Mouse (Mus musculus) kidney, adult 2 months (tissue): ENCODE data around the gene Rad51d. TPM values are rescaled to one million over a fixed set of nuclear protein-coding genes. Genes with fewer than 3 reads are reported as not detected.
A peak's percentile ranks its signal among the peaks of the same experiment; 100 is the strongest.

ENCODE experiments used
- DNase-seq: peaks from one replicate; pipeline ENCODE4 v3.0.0; 2021
- H3K27ac ChIP-seq: fragments of 200-500 bp; 2 replicates; pipeline ENCODE4 v1.5.1; 2012; ENCODE audit warnings: low read depth, low read length, control low read depth, inconsistent platforms; ENCODE audit not compliant: insufficient read depth
- H3K27me3 ChIP-seq: fragments of 200-500 bp; replicated peaks from 2 replicates; pipeline ENCODE4 v1.6.1; 2012; ENCODE audit warnings: mild to moderate bottlenecking, moderate library complexity, low read length, inconsistent platforms; ENCODE audit not compliant: control insufficient read depth, insufficient read depth
- H3K36me3 ChIP-seq: fragments of 200-500 bp; 2 replicates; pipeline ENCODE4 v1.6.1; 2012; ENCODE audit warnings: mild to moderate bottlenecking, moderate library complexity, low read length, inconsistent platforms; ENCODE audit not compliant: control insufficient read depth, insufficient read depth
- H3K4me1 ChIP-seq: fragments of 200-500 bp; 2 replicates; pipeline ENCODE4 v1.6.1; 2011; ENCODE audit warnings: low read length; ENCODE audit not compliant: control insufficient read depth, insufficient read depth
- H3K4me3 ChIP-seq: fragments of 200-500 bp; 2 replicates; pipeline ENCODE4 v1.5.1; 2011; ENCODE audit warnings: mild to moderate bottlenecking, low read depth, low read length, control low read depth; ENCODE audit not compliant: insufficient read depth
- CTCF ChIP-seq: fragments of 200-500 bp; conservative IDR thresholded peaks from 2 replicates; pipeline ENCODE4 v1.5.1; 2011; ENCODE audit warnings: low read depth, mild to moderate bottlenecking, control low read depth, low read length, moderate library complexity, mixed read lengths; ENCODE audit not compliant: insufficient read depth, insufficient read length
- POLR2A ChIP-seq: fragments of 200-500 bp; IDR thresholded peaks from one replicate; pipeline ENCODE4 v1.6.1; 2011; ENCODE audit warnings: low read depth, low read length, control low read depth
- WGBS: fragments of 180-500 bp; shearing (Covaris S2); methylation state at CpG from one replicate; pipeline ENCODE4 v1.1.7; 2018; 5-methylcytosine and 5-hydroxymethylcytosine counted together
- polyA plus RNA-seq: library from polyadenylated mRNA; depleted of rRNA; stranded (reverse); fragments of >200 nt; gene quantifications from 2 replicates; pipeline ENCODE4 v1.2.3, GENCODE M21; 2012

Rad51d gene
- polyA plus RNA-seq, 1 experiment, result 15.7 TPM

DNA sequence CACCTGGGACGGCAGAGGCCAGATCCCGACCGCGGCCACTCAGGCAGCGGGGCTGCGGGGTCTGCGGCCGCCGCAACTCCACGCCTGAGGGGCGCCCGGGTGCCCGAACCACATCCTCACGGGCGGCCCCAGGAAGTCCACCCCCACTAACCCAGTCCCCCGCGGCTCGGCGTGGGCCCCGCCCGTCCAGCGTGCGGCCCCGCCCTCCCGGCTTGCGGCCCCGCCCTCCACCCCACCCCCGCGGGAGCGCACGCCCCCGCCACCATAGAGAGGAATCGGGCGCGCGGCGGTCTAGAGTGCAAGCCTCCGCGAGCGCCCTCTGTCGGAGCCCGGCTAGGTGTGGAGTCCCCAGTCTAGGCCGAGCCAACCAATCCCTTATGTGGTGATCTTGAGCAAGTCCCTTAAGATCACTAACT is 19.4 kb downstream of the Rad51d start, which contains the start of gene Rffl:
Rffl (minus strand) TSS at position 180 of the 416 bp plus-strand sequence.
- peak within 1 kb of the TSS; percentile 83 for H3K4me3 ChIP-seq
- under 1% methylated on average over 43 of the region's 43 CpGs for WGBS
- DNase-seq, result peak; percentile 96
- no peak for TF ChIP-seq POLR2A
- TF ChIP-seq CTCF, result peak; percentile 77
- no peaks in the 10 kb centered on the region for H3K36me3 ChIP-seq
- H3K4me1 ChIP-seq, result peaks cover 6% of the 10 kb centered on the region; the same call in 1 of the 2 replicates
- no peaks in the 10 kb centered on the region for H3K27me3 ChIP-seq
- peak within 1 kb of the TSS; percentile 90 for H3K27ac ChIP-seq

DNA sequence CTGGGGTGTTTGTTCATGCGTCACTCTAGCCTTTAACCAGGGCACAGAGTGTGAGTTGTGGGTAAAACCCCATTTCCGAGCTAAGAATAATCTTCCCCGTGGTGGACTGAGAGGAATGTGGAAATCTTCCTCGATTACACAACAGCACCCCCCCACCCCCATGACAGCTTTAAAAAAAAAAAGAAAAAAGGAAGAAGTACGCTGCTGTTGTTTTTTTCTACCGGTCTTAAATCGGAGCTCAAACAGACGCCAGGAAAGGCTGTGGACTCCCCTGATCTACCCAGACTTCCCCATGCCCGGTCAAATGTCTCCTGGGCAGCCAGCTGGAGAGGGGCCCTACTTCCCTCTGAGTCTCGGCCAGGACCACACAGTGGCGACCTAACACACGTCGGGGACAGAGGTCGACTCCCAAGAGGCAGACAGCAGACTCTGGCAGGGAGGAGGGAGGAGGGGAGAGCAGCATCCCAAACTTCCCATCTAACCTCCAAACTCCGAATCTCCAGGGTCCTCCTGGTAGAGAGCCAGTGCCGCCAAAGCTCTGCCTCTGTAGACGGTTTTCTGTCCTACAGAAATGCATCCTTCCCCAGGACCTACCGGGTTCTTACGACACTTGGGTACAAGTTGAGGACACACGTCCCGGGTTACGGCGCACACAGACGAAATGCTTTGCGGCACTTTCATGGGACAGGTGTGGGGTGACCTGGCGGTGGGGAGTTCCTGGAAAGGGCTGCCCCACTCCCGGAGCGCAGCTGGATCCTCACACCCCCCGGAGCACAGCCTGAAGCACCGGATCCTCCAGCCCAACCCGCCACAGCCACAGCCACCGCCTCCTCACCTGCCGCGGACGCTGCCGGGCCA is 20.0 kb downstream of the Rad51d start:
- WGBS, result under 1% methylated on average over 36 of the region's 36 CpGs
- TF ChIP-seq CTCF, result 0 out of 2 replicates have a peak, but pooled peaks have one; percentile 4
- peak; percentile 38 for TF ChIP-seq POLR2A

DNA sequence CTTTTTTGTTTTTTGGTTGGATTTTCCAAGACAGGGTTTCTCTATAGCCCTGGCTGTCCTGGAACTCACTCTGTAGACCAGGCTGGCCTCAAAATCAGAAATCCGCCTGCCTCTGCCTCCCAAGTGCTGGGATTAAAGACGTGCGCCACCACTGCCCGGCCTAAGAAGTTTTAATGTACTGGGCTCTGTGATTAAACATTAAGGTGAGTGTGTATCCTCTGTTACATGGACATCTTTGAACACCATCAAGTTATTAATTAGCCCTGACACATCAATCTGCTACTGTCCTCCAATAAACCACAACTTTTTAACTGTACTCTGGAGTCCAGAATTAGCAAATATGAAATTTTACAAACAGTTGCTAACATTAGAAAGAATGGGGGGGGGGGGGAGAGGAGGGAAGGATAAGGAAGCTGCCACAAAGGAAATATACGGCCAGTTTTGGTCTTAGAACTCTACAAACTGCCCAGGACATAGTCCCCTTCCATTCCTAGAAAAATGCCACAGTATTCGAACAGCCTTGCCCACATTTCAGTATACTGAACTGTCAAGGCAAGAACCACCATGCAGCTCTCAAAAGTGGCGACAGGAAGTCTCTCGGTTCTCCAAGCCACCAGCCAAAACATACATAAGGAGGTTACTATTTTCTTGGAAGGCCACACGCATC is 20.8 kb downstream of the Rad51d start:
- Histone ChIP-seq H3K4me1 (peaks cover 6% of the 10 kb centered on the region; the same call in 1 of the 2 replicates), H3K27ac (peak overlapping the region; percentile 90), H3K4me3 (peak overlapping the region; percentile 83), H3K27me3 (no peaks in the 10 kb centered on the region), H3K36me3 (no peaks in the 10 kb centered on the region)
- no peak for TF ChIP-seq CTCF
- no peak for TF ChIP-seq POLR2A
- WGBS, result 31% methylated on average over 9 of the region's 9 CpGs
- DNase-seq, result peak; percentile 67

More for the DNA sequence above, 20.0 kb downstream of the Rad51d start:
- peak; percentile 91 for DNase-seq
- Histone ChIP-seq H3K4me1 (peaks cover 6% of the 10 kb centered on the region; the same call in 1 of the 2 replicates), H3K27me3 (no peaks in the 10 kb centered on the region), H3K36me3 (no peaks in the 10 kb centered on the region), H3K27ac (peak overlapping the region; percentile 90), H3K4me3 (peak overlapping the region; percentile 83)

DNA sequence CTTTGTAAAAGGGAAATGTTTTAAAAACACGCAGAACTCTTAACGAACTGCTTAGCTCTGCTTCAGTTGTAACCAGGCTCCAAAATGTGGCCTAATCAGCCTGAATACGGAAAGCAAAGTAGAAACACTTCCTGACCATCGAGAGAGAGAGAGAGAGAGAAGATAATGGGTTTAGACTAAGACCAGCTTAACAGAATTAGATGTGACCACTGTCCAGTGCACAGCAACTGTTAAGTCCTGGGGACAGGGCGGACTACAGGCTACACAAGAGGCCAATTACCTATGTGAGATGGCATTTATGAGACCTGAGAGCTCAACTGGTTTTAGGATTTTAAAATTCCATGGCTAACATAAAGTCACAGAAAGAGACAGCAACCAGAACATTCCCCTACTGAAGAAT is 22.5 kb downstream of the Rad51d start:
- WGBS, result 73% methylated on average over 5 of the region's 5 CpGs
- Histone ChIP-seq H3K36me3 (no peaks in the 10 kb centered on the region), H3K4me3 (no peak overlapping the region), H3K27ac (no peak overlapping the region), H3K27me3 (no peaks in the 10 kb centered on the region), H3K4me1 (peaks cover 9% of the 10 kb centered on the region; the same call in 1 of the 2 replicates)
- DNase-seq, result no peak
- no peak for TF ChIP-seq POLR2A
- no peak for TF ChIP-seq CTCF

DNA sequence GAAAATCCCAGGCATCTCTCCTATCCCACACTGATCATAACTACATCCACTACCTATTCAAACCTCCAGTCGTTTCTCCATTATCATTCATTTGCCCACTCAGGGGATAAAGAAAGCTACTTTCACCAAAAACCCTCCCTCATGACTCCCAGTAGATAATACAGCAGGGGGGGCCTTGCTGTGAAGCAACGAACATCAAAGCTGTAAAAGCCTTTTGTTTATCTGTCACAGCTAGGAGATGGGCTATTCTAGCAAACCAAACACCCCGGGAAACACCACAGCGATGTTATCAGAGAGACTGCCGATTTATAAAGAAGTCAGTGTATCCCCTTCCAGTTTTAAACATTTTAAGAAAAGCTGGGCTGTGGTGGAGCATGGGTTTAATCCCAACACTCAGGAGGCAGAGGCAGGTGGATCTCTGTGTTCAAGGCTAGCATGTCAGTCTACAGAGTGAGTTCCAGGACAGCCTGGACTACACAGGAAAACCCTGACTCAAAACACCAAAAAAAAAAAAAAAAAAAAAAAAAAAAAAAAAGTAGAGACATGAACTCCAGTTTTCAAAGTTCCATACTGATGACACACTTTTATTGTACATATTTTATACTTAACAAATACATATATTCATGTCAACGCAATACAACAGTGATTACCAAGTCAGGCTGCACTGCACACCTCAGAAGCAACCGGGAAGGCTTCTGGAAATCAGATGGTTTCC is 23.4 kb downstream of the Rad51d start:
- H3K36me3 ChIP-seq, result no peaks in the 10 kb centered on the region
- DNase-seq, result no peak
- no peaks in the 10 kb centered on the region for H3K27me3 ChIP-seq
- TF ChIP-seq CTCF, result no peak
- TF ChIP-seq POLR2A, result no peak
- 43% methylated on average over 7 of the region's 7 CpGs for WGBS
- no peak overlapping the region for H3K4me3 ChIP-seq
- peaks cover 9% of the 10 kb centered on the region; the same call in 1 of the 2 replicates for H3K4me1 ChIP-seq
- H3K27ac ChIP-seq, result no peak overlapping the region

DNA sequence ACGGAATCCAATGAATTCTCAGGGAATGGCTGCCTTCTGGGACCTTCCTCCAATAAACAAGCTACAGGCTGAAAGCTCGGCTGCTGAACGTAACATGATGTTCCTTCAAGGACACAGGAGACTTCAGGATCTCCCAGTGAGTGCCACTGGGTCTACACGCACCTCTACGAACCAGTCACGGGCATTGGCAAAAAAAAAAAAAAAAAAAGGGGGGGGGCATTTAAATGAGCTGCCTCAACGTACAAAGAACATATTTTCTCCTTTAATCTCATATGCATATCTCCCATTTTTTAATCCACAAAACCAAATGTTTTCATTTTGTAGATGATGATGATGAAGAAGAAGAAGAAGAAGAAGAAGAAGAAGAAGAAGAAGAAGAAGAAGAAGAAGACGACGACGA is 24.5 kb downstream of the Rad51d start:
- Histone ChIP-seq H3K4me3 (no peak overlapping the region), H3K4me1 (peaks cover 18% of the 10 kb centered on the region; the same call in 1 of the 2 replicates), H3K27ac (no peak overlapping the region), H3K27me3 (no peaks in the 10 kb centered on the region), H3K36me3 (no peaks in the 10 kb centered on the region)
- no peak for DNase-seq
- 80% methylated on average over 10 of the region's 10 CpGs for WGBS
- TF ChIP-seq POLR2A (no peak), CTCF (no peak)

DNA sequence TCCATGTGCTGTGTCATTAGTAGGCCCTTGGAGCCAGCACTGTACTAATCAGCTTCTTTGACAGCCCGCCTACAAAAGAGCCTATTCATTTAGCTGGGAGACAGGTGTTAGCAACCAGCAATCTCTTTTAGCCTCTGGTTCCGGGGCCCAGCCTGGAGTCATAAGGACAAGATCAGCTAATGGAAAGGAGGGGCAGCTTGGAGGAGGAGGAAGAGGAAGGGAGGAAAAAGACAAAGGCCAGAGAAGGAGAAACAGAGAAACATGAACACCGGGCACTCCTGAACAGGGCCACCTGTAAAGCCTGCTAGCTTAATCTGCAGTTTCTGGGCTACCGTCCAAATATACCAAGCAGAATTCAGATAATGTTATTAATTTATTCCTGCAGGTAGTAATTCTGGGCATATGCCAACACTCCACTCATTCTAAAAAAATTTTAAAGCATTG is 26.9 kb downstream of the Rad51d start:
- H3K4me3 ChIP-seq, result no peak overlapping the region
- no peak for TF ChIP-seq POLR2A
- no peak for TF ChIP-seq CTCF
- peaks cover 23% of the 10 kb centered on the region; the same call in 1 of the 2 replicates for H3K4me1 ChIP-seq
- H3K27ac ChIP-seq, result 0 out of 2 replicates have a peak overlapping the region, but pooled peaks have one; percentile 48
- WGBS, result 47% methylated on average over 4 of the region's 4 CpGs
- peak; percentile 66 for DNase-seq
- no peaks in the 10 kb centered on the region for H3K36me3 ChIP-seq
- H3K27me3 ChIP-seq, result no peaks in the 10 kb centered on the region
